Mouse (Mus musculus) lung, embryonic 16.5 days (tissue): Measurements from ENCODE around the gene Ly6g6e. TPM values are rescaled to one million over a fixed set of nuclear protein-coding genes. Genes with fewer than 3 reads are reported as not detected.

Experiments used
- ATAC-seq: fragments of 200-750 bp; cut with Nextera tagmentation; 2 replicates; pipeline ENCODE4 v1.8.0; 2017; ENCODE audit warnings: low read depth, mild to moderate bottlenecking, moderate library complexity
- H3K27ac ChIP-seq: fragments of 300-500 bp; sonication (generic); 2 replicates; pipeline ENCODE4 v1.5.1; 2014; ENCODE audit warnings: mild to moderate bottlenecking, control low read depth, low read length
- H3K27me3 ChIP-seq: fragments of 300-500 bp; sonication (generic); 2 replicates; pipeline ENCODE4 v1.6.1; 2014; ENCODE audit warnings: low read depth, low read length, mixed read lengths; ENCODE audit not compliant: control insufficient read depth, insufficient read depth
- H3K36me3 ChIP-seq: fragments of 300-500 bp; sonication (generic); 2 replicates; pipeline ENCODE4 v1.6.1; 2014; ENCODE audit warnings: low read length; ENCODE audit not compliant: control insufficient read depth, insufficient read depth
- H3K4me1 ChIP-seq: fragments of 300-500 bp; sonication (generic); replicated peaks from 2 replicates; pipeline ENCODE4 v1.6.1; 2014; ENCODE audit warnings: low read length, mixed read lengths; ENCODE audit not compliant: control insufficient read depth, insufficient read depth
- H3K4me2 ChIP-seq: fragments of 300-500 bp; sonication (generic); 2 replicates; pipeline ENCODE4 v1.6.1; 2014; ENCODE audit warnings: low read depth, low read length, control low read depth
- H3K4me3 ChIP-seq: fragments of 300-500 bp; sonication (generic); 2 replicates; pipeline ENCODE4 v1.5.1; 2014; ENCODE audit warnings: mild to moderate bottlenecking, low read length, control low read depth
- H3K9ac ChIP-seq: fragments of 300-500 bp; sonication (generic); 2 replicates; pipeline ENCODE4 v1.6.1; 2014; ENCODE audit warnings: low read length, control low read depth
- H3K9me3 ChIP-seq: fragments of 300-500 bp; sonication (generic); 2 replicates; pipeline ENCODE4 v1.6.1; 2016; ENCODE audit warnings: low read length; ENCODE audit not compliant: control insufficient read depth
- WGBS: fragments of 180-500 bp; shearing (Covaris S2); extraction: QIAGEN DNeasy Blood & Tissue Kit; methylation state at CpG from one replicate; pipeline ENCODE4 v1.1.7; 2014; 5-methylcytosine and 5-hydroxymethylcytosine counted together
- polyA plus RNA-seq: library from polyadenylated mRNA; unstranded; fragments of >200 nt; fragmentation: Nextera tagmentation; extraction: Ambion mirVana; gene quantifications from 2 replicates; pipeline ENCODE4 v1.2.1, GENCODE M21; 2015

Gene Ly6g6e
- polyA plus RNA-seq, 1 experiment from 2014 or later: 2.3 TPM

- Histone ChIP-seq H3K4me2 (no peak overlapping the region), H3K27me3 (no peaks in the 10 kb centered on the region), H3K4me3 (no peak overlapping the region), H3K27ac (no peak overlapping the region), H3K9me3 (no peaks in the 10 kb centered on the region), H3K4me1 (peaks cover 8% of the 10 kb centered on the region), H3K36me3 (peaks cover 43% of the 10 kb centered on the region), H3K9ac (no peak overlapping the region)
- no peak for ATAC-seq
- 89% methylated on average over 15 of the region's 15 CpGs for WGBS
Measured at GRCm38 (mm10) chr17:35094475-35095365, 18.0 kb downstream of the Ly6g6e start.

GRCm38 (mm10) chr17:35096597-35096996 is 19.9 kb downstream of the Ly6g6e start:
- H3K4me3 ChIP-seq: no peak overlapping the region
- H3K9ac ChIP-seq: no peak overlapping the region
- no peak for ATAC-seq
- no peaks in the 10 kb centered on the region for H3K4me1 ChIP-seq
- H3K27me3 ChIP-seq: no peaks in the 10 kb centered on the region
- no peak overlapping the region for H3K4me2 ChIP-seq
- no peaks in the 10 kb centered on the region for H3K9me3 ChIP-seq
- 83% methylated on average over 12 of the region's 12 CpGs for WGBS
- H3K36me3 ChIP-seq: peaks cover 49% of the 10 kb centered on the region
- H3K27ac ChIP-seq: no peak overlapping the region

GRCm38 (mm10) chr17:35097164-35097655 is 20.5 kb downstream of the Ly6g6e start:
- H3K4me2 ChIP-seq: no peak overlapping the region
- peaks cover 52% of the 10 kb centered on the region for H3K36me3 ChIP-seq
- H3K4me3 ChIP-seq: no peak overlapping the region
- no peaks in the 10 kb centered on the region for H3K27me3 ChIP-seq
- no peak overlapping the region for H3K9ac ChIP-seq
- 87% methylated on average over 12 of the region's 12 CpGs for WGBS
- no peaks in the 10 kb centered on the region for H3K4me1 ChIP-seq
- no peak for ATAC-seq
- H3K27ac ChIP-seq: no peak overlapping the region
- H3K9me3 ChIP-seq: no peaks in the 10 kb centered on the region

DNA sequence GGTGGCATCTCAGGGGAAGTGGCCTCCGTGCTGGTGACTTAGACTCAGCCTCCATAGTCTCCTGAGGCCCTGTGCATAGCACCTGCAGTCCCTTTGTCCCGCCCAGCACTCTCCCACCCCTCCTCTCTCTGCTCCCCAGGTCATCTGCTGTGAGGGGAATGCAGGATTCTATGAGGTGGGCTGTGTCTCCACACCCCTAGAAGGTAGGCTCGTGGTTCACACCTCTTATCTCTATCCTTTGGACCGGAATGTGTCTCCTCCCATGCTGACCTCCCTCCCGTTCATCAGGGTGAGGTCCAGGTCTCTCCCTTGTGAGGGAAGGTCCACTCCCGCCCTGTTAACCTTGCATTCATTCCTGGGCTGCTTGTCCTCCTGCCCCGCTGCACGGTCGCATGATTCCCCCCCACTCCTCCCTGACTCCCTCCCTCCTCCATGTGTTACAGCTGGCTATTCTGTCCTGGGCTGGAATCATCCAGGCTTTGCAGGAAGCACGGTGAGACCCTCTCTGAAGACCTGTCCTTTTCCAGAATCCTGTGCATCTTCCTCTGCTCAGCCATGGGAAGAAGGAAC is 23.6 kb downstream of the Ly6g6e start:
- Histone ChIP-seq H3K9me3 (no peaks in the 10 kb centered on the region), H3K27me3 (no peaks in the 10 kb centered on the region), H3K4me3 (no peak overlapping the region), H3K36me3 (peaks cover 47% of the 10 kb centered on the region), H3K4me2 (no peak overlapping the region), H3K27ac (no peak overlapping the region), H3K9ac (no peak overlapping the region), H3K4me1 (no peaks in the 10 kb centered on the region)
- ATAC-seq: no peak
- 57% methylated on average over 10 of the region's 10 CpGs for WGBS

DNA sequence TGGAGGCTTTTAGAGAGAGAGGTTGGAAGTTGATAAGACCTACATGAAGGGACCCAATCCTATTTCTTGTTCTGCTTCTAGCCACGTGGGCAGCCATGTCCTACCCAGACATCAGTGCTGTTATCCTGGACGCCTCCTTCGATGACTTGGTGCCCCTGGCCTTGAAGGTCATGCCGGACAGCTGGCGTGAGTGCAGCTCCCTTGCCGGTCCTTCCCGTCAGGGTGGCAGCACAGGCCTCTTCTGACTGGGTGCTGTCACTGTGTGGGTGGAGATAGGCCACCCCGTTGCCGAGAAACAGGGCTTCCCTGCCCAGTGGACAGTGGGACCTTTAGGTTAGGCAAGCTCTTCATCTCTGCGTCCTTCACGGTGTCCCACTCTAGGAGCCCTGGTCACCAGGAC is 24.5 kb downstream of the Ly6g6e start:
- no peak overlapping the region for H3K27ac ChIP-seq
- no peak for ATAC-seq
- H3K36me3 ChIP-seq: peaks cover 47% of the 10 kb centered on the region
- no peaks in the 10 kb centered on the region for H3K9me3 ChIP-seq
- H3K4me1 ChIP-seq: no peaks in the 10 kb centered on the region
- H3K9ac ChIP-seq: no peak overlapping the region
- 82% methylated on average over 11 of the region's 11 CpGs for WGBS
- H3K27me3 ChIP-seq: no peaks in the 10 kb centered on the region
- H3K4me2 ChIP-seq: no peak overlapping the region
- no peak overlapping the region for H3K4me3 ChIP-seq

DNA sequence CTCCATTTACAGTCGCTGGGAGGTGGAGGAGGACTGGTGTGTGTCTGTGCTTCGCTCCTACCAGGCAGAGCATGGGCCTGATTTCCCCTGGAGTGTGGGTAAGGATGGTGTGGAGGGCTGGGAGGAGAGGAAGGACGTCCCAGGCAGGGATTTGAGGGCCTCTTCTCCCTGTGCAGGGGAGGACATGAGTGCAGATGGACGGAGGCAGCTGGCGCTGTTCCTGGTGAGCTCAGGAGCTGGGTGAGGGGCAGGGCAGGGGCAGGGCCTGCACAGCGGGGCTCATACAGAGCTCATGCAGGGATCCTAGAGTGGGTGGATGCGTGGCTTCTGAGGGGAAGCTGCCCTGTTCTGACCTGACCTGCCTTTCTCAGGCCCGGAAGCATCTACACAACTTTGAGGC is 25.6 kb downstream of the Ly6g6e start:
- ATAC-seq: no peak

GRCm38 (mm10) chr17:35103221-35103690 is 26.6 kb downstream of the Ly6g6e start:
- H3K4me3 ChIP-seq: no peak overlapping the region
- H3K9ac ChIP-seq: no peak overlapping the region
- peaks cover 37% of the 10 kb centered on the region for H3K36me3 ChIP-seq
- no peak overlapping the region for H3K27ac ChIP-seq
- WGBS: 56% methylated on average over 6 of the region's 6 CpGs
- H3K4me1 ChIP-seq: no peaks in the 10 kb centered on the region
- H3K4me2 ChIP-seq: no peak overlapping the region
- H3K9me3 ChIP-seq: no peaks in the 10 kb centered on the region
- no peak for ATAC-seq
- no peaks in the 10 kb centered on the region for H3K27me3 ChIP-seq

More for the DNA sequence above, 25.6 kb downstream of the Ly6g6e start:
- H3K27me3 ChIP-seq: no peaks in the 10 kb centered on the region
- H3K4me2 ChIP-seq: no peak overlapping the region
- 68% methylated on average over 8 of the region's 8 CpGs for WGBS
- H3K36me3 ChIP-seq: peaks cover 38% of the 10 kb centered on the region
- no peaks in the 10 kb centered on the region for H3K4me1 ChIP-seq
- H3K27ac ChIP-seq: no peak overlapping the region
- H3K4me3 ChIP-seq: no peak overlapping the region
- no peaks in the 10 kb centered on the region for H3K9me3 ChIP-seq
- H3K9ac ChIP-seq: no peak overlapping the region

- H3K9ac ChIP-seq: no peak overlapping the region
- no peak overlapping the region for H3K4me2 ChIP-seq
- peaks cover 32% of the 10 kb centered on the region for H3K36me3 ChIP-seq
- no peak for ATAC-seq
- H3K27ac ChIP-seq: no peak overlapping the region
- no peaks in the 10 kb centered on the region for H3K4me1 ChIP-seq
- no peak overlapping the region for H3K4me3 ChIP-seq
- no peaks in the 10 kb centered on the region for H3K9me3 ChIP-seq
- H3K27me3 ChIP-seq: no peaks in the 10 kb centered on the region
- WGBS: 90% methylated on average over 7 of the region's 7 CpGs
Measured at GRCm38 (mm10) chr17:35104079-35104478, 27.4 kb downstream of the Ly6g6e start.

GRCm38 (mm10) chr17:35104754-35105153 is 28.1 kb downstream of the Ly6g6e start:
- H3K4me2 ChIP-seq: no peak overlapping the region
- no peaks in the 10 kb centered on the region for H3K9me3 ChIP-seq
- H3K36me3 ChIP-seq: peaks cover 27% of the 10 kb centered on the region
- H3K4me3 ChIP-seq: no peak overlapping the region
- H3K4me1 ChIP-seq: no peaks in the 10 kb centered on the region
- no peaks in the 10 kb centered on the region for H3K27me3 ChIP-seq
- H3K27ac ChIP-seq: no peak overlapping the region
- WGBS: 66% methylated on average over 6 of the region's 6 CpGs
- H3K9ac ChIP-seq: no peak overlapping the region
- no peak for ATAC-seq
